Mouse (Mus musculus) T-helper 2 cell (primary cell): Measurements from ENCODE around the gene Mrpl22.
"Not testable (repeated sequence)": the region's sequence is repeated elsewhere in the genome, so short reads cannot be mapped to it uniquely, and the experiment has no call there.

Experiments
- in situ Hi-C: fragments of 300-600 bp; cut with MboI, MseI; formaldehyde crosslinking; loops from one replicate; pipeline ENCODE4 v1.15.1; 2025; ENCODE audit warnings: high pct_unique_total_duplicates

Gene Mrpl22

GRCm38 (mm10) chr11:58179986-58180385, 8.5 kb downstream of the Mrpl22 start:
- in situ Hi-C loops: not testable (repeated sequence)

- in situ Hi-C loops: no loop called here
Observed at GRCm38 (mm10) chr11:58180756-58181155, 9.3 kb downstream of the Mrpl22 start.

- in situ Hi-C loops: no loop called here
Observed at GRCm38 (mm10) chr11:58183579-58183978, 12.1 kb downstream of the Mrpl22 start.

GRCm38 (mm10) chr11:58189675-58190074, 18.2 kb downstream of the Mrpl22 start:
- in situ Hi-C loops: no loop called here

GRCm38 (mm10) chr11:58193326-58193725, 21.9 kb downstream of the Mrpl22 start:
- in situ Hi-C loops: no loop called here

GRCm38 (mm10) chr11:58193860-58194520, 22.5 kb downstream of the Mrpl22 start:
- in situ Hi-C loops: no loop called here

GRCm38 (mm10) chr11:58198663-58199062, 27.2 kb downstream of the Mrpl22 start:
- in situ Hi-C loops: loop anchor here (5.0 kb wide), 1 partner anchor 34 kb away; no protein-coding TSS in a partner anchor

GRCm38 (mm10) chr11:58199229-58200037, 28.0 kb downstream of the Mrpl22 start, which contains the start of the genes Igtp and Irgm2:
Gene Igtp (plus strand): TSS chr11:58199556.
Gene Irgm2 (plus strand): TSS chr11:58199618.
- in situ Hi-C loops: loop anchor here (5.0 kb wide), 1 partner anchor 33 kb away; no protein-coding TSS in a partner anchor

- in situ Hi-C loops: no loop called here
Observed at GRCm38 (mm10) chr11:58200226-58200625, 28.8 kb downstream of the Mrpl22 start.

GRCm38 (mm10) chr11:58201052-58201451, 29.6 kb downstream of the Mrpl22 start:
- in situ Hi-C loops: no loop called here

GRCm38 (mm10) chr11:58210321-58210886, 38.9 kb downstream of the Mrpl22 start:
- in situ Hi-C loops: loop anchor here (10.0 kb wide), 1 partner anchor 1894 kb away; the partner anchor contains the start of gene Rai1

- in situ Hi-C loops: loop anchor here (10.0 kb wide), 1 partner anchor 1894 kb away; the partner anchor contains the start of gene Rai1
Observed at GRCm38 (mm10) chr11:58211062-58211681, 39.7 kb downstream of the Mrpl22 start.

- in situ Hi-C loops: loop anchor here (10.0 kb wide), 1 partner anchor 1893 kb away; the partner anchor contains the start of gene Rai1
Observed at GRCm38 (mm10) chr11:58211682-58212067, 40.2 kb downstream of the Mrpl22 start.

GRCm38 (mm10) chr11:58213673-58214342, 42.3 kb downstream of the Mrpl22 start:
- in situ Hi-C loops: loop anchor here (10.0 kb wide), 1 partner anchor 1891 kb away; the partner anchor contains the start of gene Rai1

GRCm38 (mm10) chr11:58214391-58215048, 43.1 kb downstream of the Mrpl22 start:
- in situ Hi-C loops: loop anchor here (10.0 kb wide), 1 partner anchor 1890 kb away; the partner anchor contains the start of gene Rai1

- in situ Hi-C loops: loop anchor here (10.0 kb wide), 1 partner anchor 1890 kb away; the partner anchor contains the start of gene Rai1
Observed at GRCm38 (mm10) chr11:58215049-58215430, 43.6 kb downstream of the Mrpl22 start.

GRCm38 (mm10) chr11:58215814-58216213, 44.4 kb downstream of the Mrpl22 start:
- in situ Hi-C loops: loop anchor here (10.0 kb wide), 1 partner anchor 1889 kb away; the partner anchor contains the start of gene Rai1

- in situ Hi-C loops: loop anchor here (10.0 kb wide), 1 partner anchor 1888 kb away; the partner anchor contains the start of gene Rai1
Observed at GRCm38 (mm10) chr11:58216823-58217222, 45.4 kb downstream of the Mrpl22 start.

GRCm38 (mm10) chr11:58223751-58224150, 52.3 kb downstream of the Mrpl22 start:
- in situ Hi-C loops: no loop called here

- in situ Hi-C loops: no loop called here
Observed at GRCm38 (mm10) chr11:58224313-58224712, 52.9 kb downstream of the Mrpl22 start.
